Mouse (Mus musculus) stomach, postnatal 0 days (tissue): ENCODE results near the gene Btaf1.

ENCODE experiments used
- CTCF ChIP-seq: IDR thresholded peaks from 2 replicates; pipeline ENCODE4 v1.5.1; 2016; ENCODE audit warnings: antibody characterized with exemption, low read depth, mild to moderate bottlenecking, moderate library complexity
- EP300 ChIP-seq: optimal IDR thresholded peaks from 2 replicates; pipeline ENCODE3; 2016; ENCODE audit warnings: antibody characterized with exemption

- no peak for TF ChIP-seq CTCF
- TF ChIP-seq EP300, result no peak
These were observed 118.6 kb downstream of the Btaf1 start for GRCm38 (mm10) chr19:37044431-37044830.
